14 mouse cellular contexts compared by ENCODE assay signal in genomic region chr11:101065002-101065401, GRCm38 (mm10). TPM values are rescaled to one million over a fixed set of nuclear protein-coding genes. Genes with fewer than 3 reads are reported as not detected.
A peak's percentile ranks its signal among the peaks of the same experiment; 100 is the strongest.
DNase-seq lines count a peak whose midpoint lies in the region; ATAC-seq and TF ChIP-seq lines count a peak whose summit lies in the region.
"Had no signal": no experiment of that assay in that cellular context is flagged by ENCODE, and none has a peak within 500 bp of the region (broad histone marks: within the 10 kb centered on the region; RNA-seq: fewer than 3 reads in every experiment).

No protein-coding gene starts in this region.

- peaks cover 36% of the 10 kb centered on the region for H3K36me3 ChIP-seq in liver, embryonic 13.5 days

- no peak for ATAC-seq in liver, embryonic 13.5 days (ENCODE audit: low read depth)

- 0 out of 2 replicates have a peak overlapping the region, but pooled peaks have one; percentile 5 for H3K4me2 ChIP-seq in liver, embryonic 13.5 days
- H3K4me2 ChIP-seq: midbrain, embryonic 12.5 days had no signal

- WGBS in liver, embryonic 13.5 days (ENCODE audit: insufficient replicate concordance) = 61% methylated on average over 9 of the region's 9 CpGs

- H3K9me3 ChIP-seq in liver, embryonic 13.5 days (replicated peaks) = no peaks in the 10 kb centered on the region
- H3K9me3 ChIP-seq: embryonic facial prominence, embryonic 10.5 days; midbrain, embryonic 12.5 days had no signal

- DNase-seq in gastrocnemius, adult 2 months = no peak
- DNase-seq in gastrocnemius, postnatal 10 days = no peak
- no peak for DNase-seq in layer of hippocampus, adult 2 months (ENCODE audit: low spot score in 2 of 2)
- no peak for DNase-seq in layer of hippocampus, adult 9-11 months
- peak; percentile 52 for DNase-seq in adrenal gland, postnatal 10 days
- no peak for DNase-seq in liver, embryonic 13.5 days
- DNase-seq in T-cell, adult 2 months (ENCODE audit: low spot score) = no peak
- DNase-seq in urinary bladder, postnatal 25 days (ENCODE audit: low spot score) = no peak
- DNase-seq: cerebellum, postnatal 10 days; thymus, adult 18-20 months had no signal

- intact Hi-C loops in gastrocnemius, adult 2 months (cut with DNase I) = loop anchor here (10.0 kb wide), 1 partner anchor 350 kb away; the partner anchor contains the start of genes Hspb9 and Kat2a

- H3K27me3 ChIP-seq in liver, embryonic 13.5 days = peaks cover 6% of the 10 kb centered on the region; the same call in 1 of the 2 replicates

- no peak for TF ChIP-seq CTCF in gastrocnemius, adult 2 months (IDR thresholded peaks at IDR 0.05)
- no peak for TF ChIP-seq CTCF in layer of hippocampus, adult 2 months (conservative IDR thresholded peaks at IDR 0.05)

- peak overlapping the region; percentile 95 for H3K27ac ChIP-seq in gastrocnemius, adult 2 months
- peak overlapping the region; percentile 94; the same call in 1 of the 2 replicates for H3K27ac ChIP-seq in layer of hippocampus, adult 2 months
- peak overlapping the region; percentile 100 for H3K27ac ChIP-seq in liver, embryonic 13.5 days

- peaks cover 76% of the 10 kb centered on the region for H3K4me1 ChIP-seq in liver, embryonic 13.5 days (replicated peaks)

- H3K9ac ChIP-seq in liver, embryonic 13.5 days = peak overlapping the region; percentile 76; the same call in 1 of the 2 replicates
- H3K9ac ChIP-seq: midbrain, embryonic 12.5 days had no signal

- no peak overlapping the region for H3K4me3 ChIP-seq in gastrocnemius, adult 2 months
- no peak overlapping the region for H3K4me3 ChIP-seq in layer of hippocampus, adult 2 months
- no peak overlapping the region for H3K4me3 ChIP-seq in liver, embryonic 13.5 days (replicated peaks)
- H3K4me3 ChIP-seq: embryonic facial prominence, embryonic 10.5 days; midbrain, embryonic 12.5 days had no signal

RNA-seq across cellular contexts. Expression of gene Naglu, which starts 4.8 kb away (rescaled TPM):
- 1 to 10 TPM; 3.3 to 4.1 TPM for total RNA-seq in gastrocnemius, adult 2 months (2021)
- total RNA-seq in gastrocnemius, postnatal 10 days (2021) = 10 to 100 TPM in 1 of 2 experiments, 1 to 10 TPM in 1; 9.2 to 11.6 TPM
- 1 to 10 TPM; 8.7 to 9.6 TPM for total RNA-seq in layer of hippocampus, adult 2 months (2021)
- 10 to 100 TPM; 27.3 to 28.2 TPM for total RNA-seq in adrenal gland, postnatal 10 days (2021)
- polyA plus RNA-seq in liver, embryonic 13.5 days (2015; fragmentation: Nextera tagmentation; extraction: Ambion mirVana) = 6.0 TPM in 2 replicates

RNA-seq across cellular contexts. Expression of gene Hsd17b1, which starts 13.2 kb away (rescaled TPM):
- total RNA-seq in gastrocnemius, adult 2 months (2021) = under 1 TPM in 1 of 2 experiments, not detected in 1; 0.18 TPM
- under 1 TPM; 0.23 to 0.25 TPM for total RNA-seq in gastrocnemius, postnatal 10 days (2021)
- total RNA-seq in layer of hippocampus, adult 2 months (2021) = under 1 TPM; 0.71 to 0.92 TPM
- under 1 TPM; 0.45 to 0.67 TPM for total RNA-seq in adrenal gland, postnatal 10 days (2021)
- polyA plus RNA-seq in liver, embryonic 13.5 days (2015; fragmentation: Nextera tagmentation; extraction: Ambion mirVana) = 0.14 and 0.24 TPM in 2 replicates
- polyA plus RNA-seq: embryonic facial prominence, embryonic 10.5 days; hindbrain, embryonic 11.5 days; neural tube, embryonic 11.5 days had no signal

RNA-seq across cellular contexts. Expression of gene Coasy, which starts 17.4 kb away (rescaled TPM):
- total RNA-seq in gastrocnemius, adult 2 months (2021) = 1 to 10 TPM; 7.1 to 9.8 TPM
- total RNA-seq in gastrocnemius, postnatal 10 days (2021) = 10 to 100 TPM; 10.7 to 11.7 TPM
- 10 to 100 TPM; 24.9 to 25.8 TPM for total RNA-seq in layer of hippocampus, adult 2 months (2021)
- 100 to 1,000 TPM in 1 of 2 experiments, 10 to 100 TPM in 1; 98.0 to 102 TPM for total RNA-seq in adrenal gland, postnatal 10 days (2021)
- 23.0 and 23.2 TPM in 2 replicates for polyA plus RNA-seq in liver, embryonic 13.5 days (2015; fragmentation: Nextera tagmentation; extraction: Ambion mirVana)

RNA-seq across cellular contexts. Expression of gene Mlx, which starts 22.1 kb away (rescaled TPM):
- 10 to 100 TPM; 12.5 to 14.4 TPM for total RNA-seq in gastrocnemius, adult 2 months (2021)
- 10 to 100 TPM; 10.7 to 12.2 TPM for total RNA-seq in gastrocnemius, postnatal 10 days (2021)
- 10 to 100 TPM; 40.0 to 41.1 TPM for total RNA-seq in layer of hippocampus, adult 2 months (2021)
- 10 to 100 TPM; 32.9 to 35.0 TPM for total RNA-seq in adrenal gland, postnatal 10 days (2021)
- polyA plus RNA-seq in liver, embryonic 13.5 days (2015; fragmentation: Nextera tagmentation; extraction: Ambion mirVana) = 32.5 and 34.4 TPM in 2 replicates

RNA-seq across cellular contexts. Expression of gene Psmc3ip, which starts 30.2 kb away (rescaled TPM):
- total RNA-seq in gastrocnemius, adult 2 months (2021) = 1 to 10 TPM; 1.5 to 2.2 TPM
- 1 to 10 TPM; 2.8 to 4.0 TPM for total RNA-seq in gastrocnemius, postnatal 10 days (2021)
- total RNA-seq in layer of hippocampus, adult 2 months (2021) = 1 to 10 TPM; 4.4 to 4.7 TPM
- total RNA-seq in adrenal gland, postnatal 10 days (2021) = 1 to 10 TPM; 6.6 to 7.1 TPM
- polyA plus RNA-seq in liver, embryonic 13.5 days (2015; fragmentation: Nextera tagmentation; extraction: Ambion mirVana) = 26.4 and 27.1 TPM in 2 replicates
